Mouse (Mus musculus): Measurements from ENCODE around the gene Ccsap. TPM values are rescaled to one million over a fixed set of nuclear protein-coding genes. Genes with fewer than 3 reads are reported as not detected.

The Ccsap gene
- not detected for polyA plus RNA-seq (2015; fragmentation: Illumina TruSeq; extraction: RNeasy Lipid Tissue Mini Kit (QIAGEN cat#74804); ENCODE audit: insufficient read depth, low read depth, low replicate concordance)

GRCm38 (mm10) chr8:123859648-123860259 lies at the start of gene Ccsap:
TSS of gene Ccsap (minus strand) at chr8:123860209.

DNA sequence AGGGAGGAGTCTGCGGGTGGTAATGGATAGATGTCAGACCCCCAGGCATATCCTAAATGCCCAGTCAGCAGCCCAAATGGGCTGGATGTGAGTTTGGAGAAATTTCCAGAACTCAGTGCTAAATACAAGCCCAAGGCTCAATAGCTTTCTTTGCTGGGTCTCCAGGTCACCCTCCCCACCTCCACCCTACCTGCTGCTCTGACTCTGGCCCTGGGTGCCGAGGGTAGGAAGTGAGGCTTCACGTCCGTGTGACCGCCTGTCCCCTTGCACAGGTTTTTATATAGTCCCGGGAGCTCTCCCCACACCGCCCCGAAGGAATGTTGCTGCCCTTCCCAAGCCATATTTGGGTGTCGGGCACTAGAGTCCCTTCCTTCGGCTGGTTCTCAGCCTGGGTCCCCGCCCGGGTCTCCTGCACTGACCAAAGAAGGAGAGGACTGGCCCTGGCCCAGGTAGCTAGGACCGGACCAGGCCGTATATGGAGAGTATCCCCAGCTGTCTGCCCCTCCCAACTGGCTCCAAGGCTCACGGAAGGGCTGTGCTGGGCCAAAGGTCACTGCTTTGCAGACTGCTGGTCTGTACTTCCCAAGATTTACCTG lies 34.6 kb upstream of the Ccsap start, which contains the start of gene Acta1:
Gene Acta1 (minus strand): TSS at position 250 of the 596 bp plus-strand sequence.

GRCm38 (mm10) chr8:123805718-123806373 lies 54.2 kb downstream of the Ccsap start, which contains the start of gene Rab4a:
TSS of gene Rab4a (plus strand) at chr8:123805985.

Other genes with a start within 250 kb of the Ccsap start
- 17.9 TPM for gene Rhou, start 206.3 kb downstream of the Ccsap start, polyA plus RNA-seq (2015; fragmentation: Illumina TruSeq; extraction: RNeasy Lipid Tissue Mini Kit (QIAGEN cat#74804); ENCODE audit: insufficient read depth, low read depth, low replicate concordance)
- 5.6 TPM for gene Rab4a, start 54.2 kb downstream of the Ccsap start, polyA plus RNA-seq (2015; fragmentation: Illumina TruSeq; extraction: RNeasy Lipid Tissue Mini Kit (QIAGEN cat#74804); ENCODE audit: insufficient read depth, low read depth, low replicate concordance)
- not detected for gene Acta1, start 34.5 kb upstream of the Ccsap start, polyA plus RNA-seq (2015; fragmentation: Illumina TruSeq; extraction: RNeasy Lipid Tissue Mini Kit (QIAGEN cat#74804); ENCODE audit: insufficient read depth, low read depth, low replicate concordance)
- gene Nup133, start 89.1 kb upstream of the Ccsap start, polyA plus RNA-seq (2015; fragmentation: Illumina TruSeq; extraction: RNeasy Lipid Tissue Mini Kit (QIAGEN cat#74804); ENCODE audit: insufficient read depth, low read depth, low replicate concordance): 2.0 TPM
- 4.5 TPM for gene Abcb10, start 122.9 kb upstream of the Ccsap start, polyA plus RNA-seq (2015; fragmentation: Illumina TruSeq; extraction: RNeasy Lipid Tissue Mini Kit (QIAGEN cat#74804); ENCODE audit: insufficient read depth, low read depth, low replicate concordance)
- 4.8 TPM for gene Taf5l, start 161.2 kb upstream of the Ccsap start, polyA plus RNA-seq (2015; fragmentation: Illumina TruSeq; extraction: RNeasy Lipid Tissue Mini Kit (QIAGEN cat#74804); ENCODE audit: insufficient read depth, low read depth, low replicate concordance)
- gene Urb2, start 161.3 kb upstream of the Ccsap start, polyA plus RNA-seq (2015; fragmentation: Illumina TruSeq; extraction: RNeasy Lipid Tissue Mini Kit (QIAGEN cat#74804); ENCODE audit: insufficient read depth, low read depth, low replicate concordance): 1.4 TPM